Mouse (Mus musculus) embryonic facial prominence, embryonic 11.5 days (tissue): ENCODE results near the gene Tmod2. TPM values are rescaled to one million over a fixed set of nuclear protein-coding genes. Genes with fewer than 3 reads are reported as not detected.
"Not testable (repeated sequence)": the region's sequence is repeated elsewhere in the genome, so short reads cannot be mapped to it uniquely, and the experiment has no call there.

ENCODE experiments used
- ATAC-seq: fragments of 200-750 bp; cut with Nextera tagmentation; replicated peaks from 2 replicates; pipeline ENCODE4 v1.8.0; 2017; ENCODE audit warnings: low read depth; ENCODE audit not compliant: insufficient number of reproducible peaks, low FRiP score, low TSS enrichment
- DNase-seq: peaks from one replicate; pipeline ENCODE4 v3.0.0-alpha.2; 2015; ENCODE audit warnings: low spot score
- H3K27ac ChIP-seq: fragments of 300-500 bp; sonication (generic); replicated peaks from 2 replicates; pipeline ENCODE4 v1.5.1; 2014; ENCODE audit warnings: mild to moderate bottlenecking, low read depth, low read length, control low read depth
- H3K27me3 ChIP-seq: fragments of 300-500 bp; sonication (generic); 2 replicates; pipeline ENCODE4 v1.6.1; 2014; ENCODE audit warnings: mild to moderate bottlenecking, low read length, moderate library complexity, mixed read lengths; ENCODE audit not compliant: control insufficient read depth, insufficient read depth
- H3K36me3 ChIP-seq: fragments of 300-500 bp; sonication (generic); replicated peaks from 2 replicates; pipeline ENCODE4 v1.6.1; 2014; ENCODE audit warnings: low read depth, mild to moderate bottlenecking, low read length, moderate library complexity, mixed read lengths; ENCODE audit not compliant: control insufficient read depth, insufficient read depth
- H3K4me1 ChIP-seq: fragments of 300-500 bp; sonication (generic); 2 replicates; pipeline ENCODE4 v1.6.1; 2014; ENCODE audit warnings: low read length, mixed read lengths; ENCODE audit not compliant: control insufficient read depth, insufficient read depth
- H3K4me2 ChIP-seq: fragments of 300-500 bp; sonication (generic); 2 replicates; pipeline ENCODE4 v1.6.1; 2014; ENCODE audit warnings: low read depth, mild to moderate bottlenecking, control low read depth, low read length, moderate library complexity
- H3K4me3 ChIP-seq: fragments of 300-500 bp; sonication (generic); 2 replicates; pipeline ENCODE4 v1.5.1; 2014; ENCODE audit warnings: low read depth, low read length, control low read depth
- H3K9ac ChIP-seq: fragments of 300-500 bp; sonication (generic); replicated peaks from 2 replicates; pipeline ENCODE4 v1.6.1; 2014; ENCODE audit warnings: mild to moderate bottlenecking, control low read depth, low read length
- H3K9me3 ChIP-seq: fragments of 300-500 bp; sonication (generic); replicated peaks from 2 replicates; pipeline ENCODE4 v1.6.1; 2016; ENCODE audit warnings: mild to moderate bottlenecking, low read length, inconsistent platforms, mixed read lengths; ENCODE audit not compliant: control insufficient read depth
- WGBS: fragments of 180-500 bp; shearing (Covaris S2); extraction: QIAGEN DNeasy Blood & Tissue Kit; methylation state at CpG from one replicate; pipeline ENCODE4 v1.1.7; 2014; 5-methylcytosine and 5-hydroxymethylcytosine counted together
- polyA plus RNA-seq: library from polyadenylated mRNA; unstranded; fragments of >200 nt; fragmentation: Nextera tagmentation; extraction: Ambion mirVana; gene quantifications from 2 replicates; pipeline ENCODE4 v1.2.1, GENCODE M21; 2014

Tmod2 gene
- polyA plus RNA-seq, 1 experiment from 2014 or later: 36.2 TPM

DNA sequence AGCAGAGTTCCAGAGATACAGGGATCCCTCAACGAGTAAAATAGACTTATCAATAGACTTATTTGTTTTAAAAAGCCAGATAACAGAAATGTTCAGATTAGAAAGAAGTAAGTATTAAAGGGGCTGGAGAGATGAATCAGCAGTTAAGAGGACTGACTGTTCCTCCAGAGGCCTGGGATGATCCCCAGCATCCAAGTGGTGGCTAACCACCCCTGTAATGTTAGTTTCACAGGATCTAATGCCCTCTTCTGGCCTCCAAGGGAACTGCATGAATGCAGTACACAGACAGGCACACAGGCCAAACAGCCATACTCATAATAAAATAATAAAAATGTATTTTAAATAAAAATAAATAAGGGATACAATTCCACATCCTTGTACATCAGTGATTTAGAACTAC lies 21.8 kb upstream of the Tmod2 start:
- Histone ChIP-seq H3K9me3 (no peaks in the 10 kb centered on the region), H3K4me3 (no peak overlapping the region), H3K9ac (no peak overlapping the region), H3K27ac (no peak overlapping the region), H3K27me3 (no peaks in the 10 kb centered on the region), H3K4me2 (no peak overlapping the region), H3K4me1 (no peaks in the 10 kb centered on the region; the same call in 1 of the 2 replicates), H3K36me3 (no peaks in the 10 kb centered on the region)
- ATAC-seq: no peak
- peak; percentile 59 for DNase-seq
- 28% methylated on average over 1 of the region's 1 CpGs for WGBS

DNA sequence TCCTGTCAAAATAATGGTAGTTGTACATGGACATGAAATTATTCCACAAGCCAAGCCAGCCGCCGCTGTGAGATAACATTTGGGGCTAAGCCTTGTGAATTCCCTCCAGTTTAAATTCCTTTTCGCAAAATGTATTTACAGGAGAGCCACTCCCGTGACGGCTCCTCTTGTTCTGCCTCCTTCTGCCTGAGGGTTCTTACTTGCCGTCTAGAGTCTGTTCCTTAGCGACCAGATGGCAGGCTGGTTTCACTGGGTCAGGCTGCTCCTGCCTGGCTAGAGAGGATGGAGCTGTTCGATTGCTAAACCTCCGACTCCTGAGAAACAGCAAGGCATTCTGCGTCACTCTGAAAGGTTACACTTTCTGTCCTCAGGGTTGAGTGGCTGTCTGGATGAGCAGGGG lies 21.0 kb upstream of the Tmod2 start:
- Histone ChIP-seq H3K4me1 (no peaks in the 10 kb centered on the region; the same call in 1 of the 2 replicates), H3K36me3 (no peaks in the 10 kb centered on the region), H3K9me3 (no peaks in the 10 kb centered on the region), H3K9ac (no peak overlapping the region), H3K4me2 (no peak overlapping the region), H3K27ac (no peak overlapping the region), H3K4me3 (no peak overlapping the region), H3K27me3 (no peaks in the 10 kb centered on the region)
- ATAC-seq (peak; percentile 71; the same call in 1 of the 2 replicates), DNase-seq (peak; percentile 34)
- 33% methylated on average over 10 of the region's 10 CpGs for WGBS

DNA sequence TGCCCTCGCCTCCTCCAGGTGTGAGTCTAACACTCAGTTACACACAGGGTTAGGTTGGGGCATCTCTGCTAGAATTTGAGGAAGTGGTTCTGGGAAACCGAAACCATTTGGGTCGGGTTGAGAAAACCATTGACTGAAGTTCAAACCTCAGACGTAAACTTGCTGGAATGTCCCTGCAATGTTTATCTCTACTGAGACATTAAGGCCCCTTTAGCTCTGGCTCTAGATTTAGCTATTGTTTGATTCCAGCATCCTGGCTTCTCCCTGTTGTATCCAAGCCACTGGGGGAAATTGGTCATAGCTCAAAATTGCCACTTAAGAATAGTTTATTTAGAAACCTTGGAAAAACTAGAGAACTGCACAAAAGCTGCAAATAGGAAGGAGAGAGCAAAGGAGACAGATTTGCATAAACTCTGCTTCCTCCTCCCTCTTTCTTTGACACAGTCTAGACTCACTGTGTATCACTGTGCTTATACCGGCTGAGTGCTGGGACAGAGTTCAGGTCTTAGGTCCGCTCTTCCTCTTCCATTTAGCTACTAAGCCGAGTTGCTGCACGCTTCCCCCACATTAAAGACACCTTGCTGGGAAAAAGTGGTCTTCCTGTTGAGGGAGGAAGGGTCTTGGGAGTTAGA lies 19.8 kb upstream of the Tmod2 start:
- no peak for ATAC-seq
- Histone ChIP-seq H3K4me3 (no peak overlapping the region), H3K27ac (no peak overlapping the region), H3K36me3 (no peaks in the 10 kb centered on the region), H3K4me2 (no peak overlapping the region), H3K4me1 (no peaks in the 10 kb centered on the region; the same call in 1 of the 2 replicates), H3K9ac (no peak overlapping the region), H3K27me3 (no peaks in the 10 kb centered on the region), H3K9me3 (no peaks in the 10 kb centered on the region)
- DNase-seq: no peak
- 75% methylated on average over 8 of the region's 8 CpGs for WGBS

DNA sequence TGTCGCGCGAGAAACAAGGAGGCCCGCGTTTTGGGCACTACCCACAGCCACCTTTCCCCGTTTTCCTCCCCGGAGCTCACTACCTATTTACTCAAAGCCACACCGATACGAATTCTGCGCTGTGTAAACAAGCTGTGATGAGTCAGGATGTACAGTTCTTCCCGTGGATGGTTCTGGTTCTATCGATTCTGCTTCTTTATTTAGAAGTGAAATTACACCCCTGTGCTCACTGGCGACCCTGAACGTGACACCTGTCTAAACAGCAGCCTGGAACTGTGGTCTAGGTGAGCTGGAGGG lies 15.1 kb upstream of the Tmod2 start:
- peak overlapping the region; percentile 80 for H3K4me3 ChIP-seq
- H3K9me3 ChIP-seq: no peaks in the 10 kb centered on the region
- H3K4me1 ChIP-seq: no peaks in the 10 kb centered on the region; the same call in 1 of the 2 replicates
- no peak overlapping the region for H3K27ac ChIP-seq
- peak overlapping the region; percentile 93 for H3K9ac ChIP-seq
- no peaks in the 10 kb centered on the region for H3K27me3 ChIP-seq
- no peak for ATAC-seq
- under 1% methylated on average over 14 of the region's 14 CpGs for WGBS
- H3K36me3 ChIP-seq: no peaks in the 10 kb centered on the region
- H3K4me2 ChIP-seq: peak overlapping the region; percentile 96
- no peak for DNase-seq

DNA sequence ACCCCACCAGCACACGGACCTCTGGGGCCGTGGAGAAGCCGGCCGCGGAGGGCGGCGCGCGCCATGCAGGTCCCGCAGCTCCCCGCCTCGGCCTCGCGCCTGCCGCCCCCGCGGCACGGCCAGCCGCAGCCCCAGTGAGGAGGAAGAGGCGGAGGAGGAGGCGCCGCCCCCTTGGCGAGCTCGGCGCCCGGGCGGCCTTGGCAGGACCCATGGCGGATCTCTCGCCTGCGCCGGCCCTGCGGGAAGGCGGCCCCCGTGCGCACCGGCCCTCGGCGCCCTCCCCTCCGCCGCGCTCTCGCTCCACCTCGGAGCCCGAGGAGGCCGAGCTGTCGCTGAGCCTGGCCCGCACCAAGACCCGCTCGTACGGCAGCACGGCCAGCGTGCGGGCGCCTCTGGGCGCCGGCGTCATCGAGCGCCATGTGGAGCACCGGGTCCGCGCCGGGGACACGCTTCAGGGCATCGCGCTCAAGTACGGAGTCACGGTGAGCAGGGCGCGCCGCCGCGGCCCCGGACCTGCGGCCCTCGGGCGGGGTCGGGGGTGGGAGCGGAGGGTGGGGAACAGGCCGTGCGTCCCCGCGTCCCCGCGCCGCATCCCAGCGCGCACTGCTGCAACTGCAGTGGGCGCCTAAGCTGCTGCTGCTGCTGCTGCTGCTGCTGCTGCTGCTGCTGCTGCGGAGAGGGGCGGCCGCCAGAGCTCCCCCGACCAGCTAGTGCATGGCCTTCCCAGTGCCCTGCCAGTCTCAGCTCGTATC lies 14.6 kb upstream of the Tmod2 start, which contains the start of gene Lysmd2:
Gene Lysmd2 (plus strand): TSS at position 186 of the 752 bp plus-strand sequence.
- H3K4me3 ChIP-seq: peak within 1 kb of the TSS; percentile 80
- H3K4me1 ChIP-seq: no peaks in the 10 kb centered on the region; the same call in 1 of the 2 replicates
- H3K27me3 ChIP-seq: no peaks in the 10 kb centered on the region
- peak within 1 kb of the TSS; percentile 93 for H3K9ac ChIP-seq
- WGBS: under 1% methylated on average over 60 of the region's 94 CpGs
- no peaks in the 10 kb centered on the region for H3K36me3 ChIP-seq
- ATAC-seq (peak; percentile 87), DNase-seq (peak; percentile 68)
- H3K9me3 ChIP-seq: no peaks in the 10 kb centered on the region
- H3K27ac ChIP-seq: peak within 1 kb of the TSS; percentile 59
- peak within 1 kb of the TSS; percentile 96 for H3K4me2 ChIP-seq

DNA sequence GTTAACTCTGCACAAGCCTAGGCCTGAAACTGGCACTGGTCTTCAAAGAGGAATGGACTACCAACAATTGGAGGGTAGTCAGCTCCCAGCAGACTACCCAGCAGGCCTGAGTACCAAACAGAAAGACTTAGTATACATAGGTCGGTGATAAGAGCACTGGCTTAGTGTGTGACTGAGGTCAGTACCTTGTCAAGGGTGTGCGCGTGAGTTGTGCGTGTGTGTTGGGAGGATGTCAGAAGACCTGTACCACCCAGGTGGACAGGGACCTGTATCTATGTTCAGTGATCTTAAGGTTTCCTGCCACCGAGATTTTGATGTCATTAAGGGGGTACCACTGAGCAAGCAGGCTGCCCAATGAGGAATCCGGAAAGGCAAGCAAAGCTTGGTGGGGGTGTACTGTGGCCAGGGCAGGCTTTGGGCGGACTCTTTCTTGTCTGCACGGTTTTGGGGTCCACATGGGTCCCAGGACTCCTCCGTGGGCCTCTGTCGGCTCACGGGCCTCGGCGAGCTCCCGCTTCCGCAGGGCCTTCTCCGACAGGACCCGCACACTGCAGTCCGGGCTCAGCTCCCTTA lies 13.9 kb upstream of the Tmod2 start:
- no peaks in the 10 kb centered on the region for H3K9me3 ChIP-seq
- peak overlapping the region; percentile 80 for H3K4me3 ChIP-seq
- WGBS: 13% methylated on average over 18 of the region's 18 CpGs
- H3K4me1 ChIP-seq: no peaks in the 10 kb centered on the region; the same call in 1 of the 2 replicates
- DNase-seq: no peak
- peak overlapping the region; percentile 93 for H3K9ac ChIP-seq
- H3K36me3 ChIP-seq: no peaks in the 10 kb centered on the region
- H3K27ac ChIP-seq: no peak overlapping the region; the same call in 1 of the 2 replicates
- H3K27me3 ChIP-seq: no peaks in the 10 kb centered on the region
- ATAC-seq: peak; percentile 29; the same call in 1 of the 2 replicates
- H3K4me2 ChIP-seq: peak overlapping the region; percentile 96

DNA sequence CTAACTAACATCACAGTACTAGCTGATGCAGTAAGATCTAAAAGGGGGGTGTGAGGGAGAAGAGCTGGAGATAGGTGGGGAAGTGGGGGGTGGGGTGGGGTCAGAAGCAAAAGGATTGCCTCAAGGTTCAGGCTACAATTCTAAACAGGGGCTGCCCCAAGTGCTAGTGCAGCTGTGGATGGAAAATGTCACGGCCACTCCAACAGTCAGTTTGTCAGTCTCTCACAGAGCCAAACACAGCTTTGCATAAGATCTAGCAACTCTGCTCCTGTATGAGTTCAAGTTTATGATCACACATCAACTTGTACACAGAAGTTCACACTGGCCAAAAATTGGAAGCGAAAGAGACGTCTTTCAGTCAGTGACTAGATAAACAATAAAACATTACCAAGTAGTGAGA lies 10.3 kb upstream of the Tmod2 start:
- Histone ChIP-seq H3K4me2 (no peak overlapping the region), H3K9ac (no peak overlapping the region), H3K4me1 (no peaks in the 10 kb centered on the region; the same call in 1 of the 2 replicates), H3K27me3 (no peaks in the 10 kb centered on the region), H3K36me3 (no peaks in the 10 kb centered on the region), H3K27ac (no peak overlapping the region), H3K9me3 (no peaks in the 10 kb centered on the region), H3K4me3 (no peak overlapping the region)
- WGBS: 83% methylated on average over 3 of the region's 3 CpGs
- ATAC-seq (no peak), DNase-seq (no peak)

DNA sequence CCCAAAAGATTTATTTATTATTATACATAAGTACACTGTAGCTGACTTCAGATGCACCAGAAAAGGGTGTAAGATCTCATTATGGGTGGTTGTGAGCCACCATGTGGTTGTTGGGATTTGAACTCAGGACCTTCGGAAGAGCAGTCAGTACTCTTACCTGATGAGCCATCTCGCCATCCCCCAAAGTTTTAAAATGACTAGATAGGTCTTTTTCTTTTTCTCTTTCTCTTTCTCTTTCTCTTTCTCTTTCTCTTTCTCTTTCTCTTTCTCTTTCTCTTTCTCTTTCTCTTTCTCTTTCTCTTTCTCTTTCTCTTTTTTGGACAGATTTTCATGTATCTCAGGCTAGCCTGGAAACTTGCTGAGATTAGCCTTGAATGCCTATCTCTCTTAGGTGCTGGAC lies 8.6 kb upstream of the Tmod2 start:
- H3K27ac ChIP-seq, H3K4me2 ChIP-seq, H3K4me3 ChIP-seq, H3K4me1 ChIP-seq, ATAC-seq, H3K9ac ChIP-seq, H3K27me3 ChIP-seq, H3K36me3 ChIP-seq, DNase-seq, H3K9me3 ChIP-seq: not testable (repeated sequence)
- WGBS: 89% methylated on average over 2 of the region's 2 CpGs
